Mouse (Mus musculus) retina, adult 2 months (tissue): Measurements from ENCODE around the gene Slc43a2.
A peak's percentile ranks its signal among the peaks of the same experiment; 100 is the strongest.

Experiments used
- DNase-seq: peaks from one replicate; pipeline ENCODE4 v3.0.0-alpha.2; 2012; ENCODE audit warnings: low read depth, low spot score

Slc43a2 gene

GRCm38 (mm10) chr11:75531469-75532242 is at the start of gene Slc43a2:
Gene Slc43a2 (plus strand): TSS chr11:75531694.
- peak; percentile 84 for DNase-seq

DNA sequence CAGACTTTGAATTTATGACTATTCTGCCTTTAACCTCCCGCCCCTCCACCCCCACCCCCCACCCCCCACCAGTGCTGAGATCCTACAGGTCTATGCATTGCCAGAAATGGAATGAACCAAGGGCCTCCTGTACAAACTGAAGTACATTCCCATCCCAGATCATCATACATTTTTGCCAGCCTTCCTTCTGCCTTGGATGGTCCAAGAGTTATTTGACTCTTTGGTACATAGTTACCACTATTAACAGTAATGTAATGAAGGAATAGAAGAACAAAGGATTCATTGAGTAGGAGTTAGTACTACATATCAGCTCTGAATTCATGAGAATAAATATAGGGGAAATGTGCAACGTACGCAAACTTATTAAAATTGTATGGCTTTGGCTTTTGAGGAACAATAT is 45.3 kb upstream of the Slc43a2 start:
- no peak for DNase-seq

DNA sequence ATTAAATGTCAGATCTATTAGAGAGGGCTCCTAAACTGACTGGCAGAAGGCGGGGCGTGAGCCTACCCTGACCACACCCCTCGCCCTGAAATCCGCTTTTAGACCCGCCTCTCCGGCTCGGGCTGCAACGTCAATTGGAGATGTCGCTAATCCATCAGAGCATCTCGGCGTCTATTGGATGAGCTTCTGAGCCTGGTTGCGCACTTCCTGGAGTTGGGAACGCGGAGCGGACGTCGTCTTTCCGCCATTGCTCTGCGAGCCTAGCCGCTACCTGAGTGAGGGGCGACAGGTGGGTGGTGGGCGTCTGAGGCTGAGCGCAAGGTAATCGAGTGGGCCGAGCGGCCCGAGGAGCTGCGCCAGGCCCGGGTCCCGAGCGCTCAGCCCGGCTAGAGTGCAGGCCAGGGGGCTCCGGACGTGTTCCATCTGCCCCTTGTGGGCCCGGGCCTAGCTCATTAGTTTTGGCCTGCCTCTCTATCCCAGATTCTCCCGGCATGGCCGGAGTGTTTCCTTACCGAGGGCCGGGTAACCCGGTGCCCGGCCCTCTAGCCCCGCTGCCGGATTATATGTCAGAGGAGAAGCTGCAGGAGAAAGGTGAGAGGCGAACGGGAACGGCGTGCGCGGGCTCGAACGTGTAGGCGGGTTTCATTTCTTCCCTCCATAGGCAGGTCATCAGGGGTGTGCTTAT is 44.8 kb upstream of the Slc43a2 start, which contains the start of gene Prpf8:
Gene Prpf8 (plus strand): TSS at position 216 of the 685 bp plus-strand sequence.
- peak; percentile 95 for DNase-seq

DNA sequence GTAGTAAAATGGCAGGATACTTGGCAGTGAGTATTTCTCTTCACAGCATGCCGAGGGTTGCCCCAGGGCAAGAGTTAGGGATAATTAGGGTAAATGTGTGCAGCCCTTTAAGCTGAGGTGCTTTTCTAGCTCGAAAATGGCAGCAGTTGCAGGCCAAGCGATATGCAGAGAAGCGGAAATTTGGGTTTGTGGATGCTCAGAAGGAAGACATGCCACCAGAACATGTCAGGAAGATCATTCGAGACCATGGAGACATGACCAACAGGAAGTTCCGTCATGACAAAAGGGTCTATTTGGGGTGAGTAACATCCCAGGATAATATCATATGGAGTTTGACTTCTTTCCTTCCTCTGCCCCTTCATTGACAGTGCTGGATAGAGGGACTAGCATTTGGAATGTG is 44.0 kb upstream of the Slc43a2 start:
- no peak for DNase-seq

DNA sequence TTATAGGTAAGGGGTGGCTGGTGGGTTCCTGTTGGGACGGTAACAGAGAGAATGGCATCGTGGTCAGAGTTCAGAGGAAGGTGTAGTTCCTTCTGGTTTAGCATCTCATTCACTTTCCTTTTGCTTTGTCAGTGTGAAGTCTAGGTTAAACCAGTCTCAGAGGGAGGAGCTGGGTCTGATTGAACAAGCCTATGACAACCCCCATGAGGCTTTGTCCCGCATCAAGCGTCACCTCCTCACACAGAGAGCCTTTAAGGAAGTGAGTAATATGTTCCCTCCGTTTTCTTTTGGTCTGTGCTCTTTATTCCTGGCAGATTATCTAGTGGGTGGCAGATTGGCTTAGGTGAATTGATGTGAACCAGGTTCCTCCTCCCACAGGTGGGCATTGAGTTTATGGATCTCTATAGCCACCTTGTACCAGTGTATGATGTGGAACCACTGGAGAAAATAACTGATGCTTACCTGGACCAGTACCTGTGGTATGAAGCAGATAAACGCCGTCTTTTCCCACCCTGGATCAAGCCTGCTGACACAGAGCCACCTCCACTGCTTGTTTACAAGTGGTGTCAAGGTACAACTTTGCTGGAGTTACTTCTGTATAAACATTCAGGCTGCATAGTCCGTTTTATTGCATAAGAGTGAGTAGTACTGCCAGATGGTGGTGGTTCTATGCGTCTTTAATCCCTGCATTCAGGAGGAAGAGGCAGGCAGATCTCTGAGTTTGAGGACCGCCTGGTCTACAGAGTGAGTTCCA is 37.0 kb upstream of the Slc43a2 start:
- no peak for DNase-seq

- DNase-seq = no peak
Measured at GRCm38 (mm10) chr11:75498126-75498525, 33.4 kb upstream of the Slc43a2 start.

GRCm38 (mm10) chr11:75508162-75508561 is 23.3 kb upstream of the Slc43a2 start:
- no peak for DNase-seq

DNA sequence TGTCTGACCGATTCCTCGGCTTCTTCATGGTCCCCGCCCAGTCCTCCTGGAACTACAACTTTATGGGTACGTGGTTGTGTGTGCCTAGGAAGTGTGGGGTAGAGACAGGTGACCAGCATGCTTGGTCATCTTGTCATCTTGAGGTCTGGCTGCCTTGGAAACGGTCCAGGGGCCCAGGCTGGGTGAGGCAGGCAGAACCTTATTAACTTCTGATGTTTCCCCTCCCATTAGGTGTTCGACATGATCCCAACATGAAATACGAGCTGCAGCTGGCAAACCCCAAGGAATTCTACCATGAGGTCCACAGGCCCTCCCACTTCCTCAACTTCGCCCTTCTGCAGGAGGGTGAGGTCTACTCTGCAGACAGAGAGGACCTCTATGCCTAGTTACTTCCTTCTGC is 22.6 kb upstream of the Slc43a2 start:
- no peak for DNase-seq

DNA sequence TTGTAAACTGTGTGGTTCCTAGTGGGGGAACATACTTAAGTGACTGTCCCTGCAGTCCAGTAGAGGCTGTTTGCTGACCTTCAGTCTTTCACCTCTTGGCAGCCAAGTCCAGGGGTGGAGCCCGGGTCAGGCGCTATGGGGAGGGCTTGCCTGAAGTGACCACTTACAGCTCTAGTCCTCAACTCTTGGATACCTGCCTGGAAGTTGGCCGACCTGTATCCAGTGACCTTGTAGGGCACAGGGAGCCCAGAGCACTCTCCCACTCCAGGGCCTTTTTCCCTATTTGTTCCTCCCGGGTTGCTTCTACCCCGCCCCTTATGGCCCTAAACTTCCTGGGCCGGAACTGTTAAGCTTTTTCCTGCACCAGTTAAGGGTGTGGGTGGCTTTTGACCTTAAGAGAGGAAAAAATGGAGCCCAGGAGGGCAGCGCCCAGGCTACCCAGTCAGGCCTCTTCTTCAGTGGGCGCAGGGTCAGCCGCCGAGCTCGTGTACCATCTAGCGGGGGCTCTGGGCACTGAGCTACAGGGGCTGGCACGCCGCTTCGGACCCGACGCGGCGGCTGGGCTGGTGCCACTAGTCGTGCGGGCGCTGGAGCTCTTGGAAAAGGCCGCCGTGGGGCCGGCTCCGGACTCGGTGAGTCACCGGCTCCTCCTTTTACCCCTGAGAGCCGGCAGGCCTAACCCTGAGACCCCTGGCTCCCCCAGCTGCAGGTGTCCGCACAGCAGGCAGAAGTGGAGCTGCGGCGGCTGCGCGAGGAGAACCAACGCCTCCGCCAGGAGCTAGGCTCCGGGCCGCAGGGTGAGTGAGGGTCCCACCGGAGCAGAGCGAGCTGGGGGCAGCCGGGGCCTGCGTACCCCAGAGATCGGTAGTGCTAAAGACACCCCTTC is 21.5 kb upstream of the Slc43a2 start, which contains the start of gene Rilp:
Gene Rilp (plus strand): TSS at position 354 of the 886 bp plus-strand sequence.
- no peak for DNase-seq

GRCm38 (mm10) chr11:75510627-75510993 is 20.9 kb upstream of the Slc43a2 start:
- DNase-seq = peak; percentile 76

GRCm38 (mm10) chr11:75511213-75511612 is 20.3 kb upstream of the Slc43a2 start:
- no peak for DNase-seq

- DNase-seq = no peak
Measured at GRCm38 (mm10) chr11:75512301-75513018, 19.0 kb upstream of the Slc43a2 start.

- no peak for DNase-seq
Measured at GRCm38 (mm10) chr11:75513336-75513735, 18.2 kb upstream of the Slc43a2 start, which contains the start of gene Scarf1. Gene Scarf1 (plus strand): TSS chr11:75513540.

DNA sequence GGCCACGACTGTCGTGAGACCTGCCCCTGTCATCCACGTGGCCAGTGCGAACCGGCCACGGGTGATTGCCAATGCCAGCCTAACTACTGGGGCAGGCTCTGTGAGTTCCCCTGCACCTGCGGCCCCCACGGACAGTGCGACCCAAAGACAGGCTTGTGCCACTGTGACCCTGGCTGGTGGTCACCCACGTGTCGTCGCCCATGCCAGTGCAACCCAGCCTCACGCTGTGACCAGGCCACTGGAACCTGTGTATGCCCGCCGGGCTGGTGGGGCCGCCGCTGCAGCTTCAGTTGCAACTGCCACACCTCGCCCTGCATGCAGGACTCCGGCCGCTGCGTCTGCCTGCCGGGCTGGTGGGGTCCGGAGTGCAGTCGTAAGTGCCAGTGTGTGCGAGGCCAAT is 16.3 kb upstream of the Slc43a2 start:
- DNase-seq = no peak

DNA sequence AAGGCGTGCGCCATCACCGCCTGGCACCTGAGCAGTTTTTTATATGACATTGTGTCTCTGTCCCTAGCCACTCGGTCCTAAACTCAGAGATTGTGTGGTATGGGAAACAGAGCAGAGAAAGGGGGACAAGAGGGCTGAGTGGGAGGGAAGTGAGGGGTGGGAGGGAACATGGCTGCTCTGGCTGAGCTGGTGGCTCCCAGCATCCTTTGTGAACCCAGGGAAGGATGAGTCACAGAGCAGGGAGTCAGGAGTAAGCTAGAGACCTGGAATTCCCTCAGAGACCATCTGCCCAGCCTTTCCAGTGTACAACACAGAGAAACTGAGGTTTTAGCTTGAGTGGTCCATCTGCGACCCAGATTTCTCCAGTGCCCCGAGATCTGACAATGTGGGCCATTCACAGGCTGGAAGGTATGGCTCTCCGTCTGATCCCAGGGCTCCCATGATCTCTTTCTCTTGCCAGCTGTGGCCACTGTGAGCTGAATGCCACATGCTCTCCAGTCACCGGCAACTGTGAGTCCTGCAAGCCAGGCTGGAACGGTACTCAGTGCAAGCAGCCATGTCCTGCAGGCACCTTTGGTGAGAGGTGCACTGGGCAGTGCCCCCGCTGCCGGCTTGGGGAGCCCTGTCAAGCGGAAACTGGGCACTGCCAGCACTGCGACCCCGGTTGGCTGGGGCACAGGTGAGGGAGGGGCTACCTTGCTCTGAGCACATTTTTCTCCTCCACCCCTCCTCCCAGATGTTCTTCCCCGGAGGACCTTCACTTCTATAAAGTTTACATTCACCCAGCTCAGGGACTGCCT is 11.5 kb upstream of the Slc43a2 start:
- DNase-seq = no peak

DNA sequence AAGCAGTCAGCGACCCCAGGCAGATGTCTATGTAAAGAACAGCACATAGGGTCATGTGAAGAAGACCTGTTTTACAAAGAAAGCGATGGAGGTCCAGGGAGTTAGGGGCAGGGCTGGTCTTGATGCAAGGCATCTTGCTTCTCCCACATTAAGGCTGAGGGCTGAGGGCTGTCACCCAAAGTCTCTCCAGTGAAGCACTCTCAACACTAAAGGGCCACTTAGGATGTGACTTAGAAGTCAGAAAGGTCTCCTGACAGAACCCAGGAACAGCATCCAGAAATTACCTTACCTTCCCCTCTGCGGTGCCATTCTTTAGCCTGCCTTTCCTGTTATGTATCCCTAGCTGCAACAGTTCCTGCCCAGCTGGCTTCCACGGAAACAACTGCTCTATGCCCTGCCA is 9.9 kb upstream of the Slc43a2 start:
- DNase-seq = no peak

DNA sequence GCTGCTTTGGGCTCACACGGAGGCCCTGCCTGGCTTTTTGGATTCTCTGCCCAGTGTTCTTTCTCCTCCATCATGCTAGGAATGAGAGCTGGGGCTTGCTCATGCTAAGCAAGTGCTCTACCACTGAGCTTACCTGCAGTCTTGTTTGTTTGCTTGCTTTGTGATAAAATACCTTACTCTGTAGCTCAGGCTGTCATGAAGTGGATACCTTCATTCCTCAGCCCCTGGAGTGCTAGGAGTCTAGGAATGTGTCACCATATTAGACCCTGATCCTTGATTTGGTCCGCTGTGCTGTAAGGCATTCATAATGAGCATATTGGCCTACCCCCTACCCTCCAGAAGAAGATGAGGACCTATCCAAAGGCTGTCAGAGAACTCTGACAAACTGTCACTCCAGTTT is 8.7 kb upstream of the Slc43a2 start:
- no peak for DNase-seq

GRCm38 (mm10) chr11:75525531-75526125 is 5.9 kb upstream of the Slc43a2 start:
- DNase-seq = no peak

GRCm38 (mm10) chr11:75526943-75527342 is 4.6 kb upstream of the Slc43a2 start:
- no peak for DNase-seq
